Mouse (Mus musculus): ENCODE measurements around the gene Spcs2.
"Not testable (repeated sequence)": the region's sequence is repeated elsewhere in the genome, so short reads cannot be mapped to it uniquely, and the experiment has no call there.

Gene Spcs2

GRCm38 (mm10) chr7:99824649-99825483 lies 38.4 kb downstream of the Spcs2 start:
- no peak for DNase-seq (ENCODE audit: low spot score)

GRCm38 (mm10) chr7:99823045-99823663 lies 40.1 kb downstream of the Spcs2 start:
- no peak for DNase-seq (ENCODE audit: low spot score)

GRCm38 (mm10) chr7:99822426-99822825 lies 40.8 kb downstream of the Spcs2 start:
- no peak for DNase-seq (ENCODE audit: low spot score)

- no peak for DNase-seq (ENCODE audit: low spot score)
Observed at GRCm38 (mm10) chr7:99821953-99822352, 41.3 kb downstream of the Spcs2 start.

GRCm38 (mm10) chr7:99818181-99818725 lies 45.0 kb downstream of the Spcs2 start:
- not testable (repeated sequence) for DNase-seq (ENCODE audit: low spot score)

GRCm38 (mm10) chr7:99813394-99813793 lies 49.9 kb downstream of the Spcs2 start:
- no peak for DNase-seq (ENCODE audit: low spot score)

- DNase-seq (ENCODE audit: low spot score): no peak
Observed at GRCm38 (mm10) chr7:99811661-99812060, 51.6 kb downstream of the Spcs2 start.

- DNase-seq (ENCODE audit: low spot score): no peak
Observed at GRCm38 (mm10) chr7:99810814-99811213, 52.4 kb downstream of the Spcs2 start.

- not testable (repeated sequence) for DNase-seq (ENCODE audit: low spot score)
Observed at GRCm38 (mm10) chr7:99807043-99807442, 56.2 kb downstream of the Spcs2 start.

- DNase-seq (ENCODE audit: low spot score): no peak
Observed at GRCm38 (mm10) chr7:99805340-99805739, 57.9 kb downstream of the Spcs2 start.

- not testable (repeated sequence) for DNase-seq (ENCODE audit: low spot score)
Observed at GRCm38 (mm10) chr7:99804033-99804432, 59.2 kb downstream of the Spcs2 start.

GRCm38 (mm10) chr7:99803535-99803934 lies 59.7 kb downstream of the Spcs2 start:
- DNase-seq (ENCODE audit: low spot score): no peak

GRCm38 (mm10) chr7:99799118-99799517 lies 64.1 kb downstream of the Spcs2 start:
- no peak for DNase-seq (ENCODE audit: low spot score)

GRCm38 (mm10) chr7:99797911-99798647 lies 65.2 kb downstream of the Spcs2 start:
- DNase-seq (ENCODE audit: low spot score): no peak

- DNase-seq (ENCODE audit: low spot score): no peak
Observed at GRCm38 (mm10) chr7:99797261-99797660, 66.0 kb downstream of the Spcs2 start.

- DNase-seq (ENCODE audit: low spot score): no peak
Observed at GRCm38 (mm10) chr7:99796471-99796870, 66.8 kb downstream of the Spcs2 start.

GRCm38 (mm10) chr7:99795192-99795981 lies 67.9 kb downstream of the Spcs2 start:
- no peak for DNase-seq (ENCODE audit: low spot score)

- no peak for DNase-seq (ENCODE audit: low spot score)
Observed at GRCm38 (mm10) chr7:99794096-99794495, 69.2 kb downstream of the Spcs2 start.

GRCm38 (mm10) chr7:99790816-99791215 lies 72.4 kb downstream of the Spcs2 start:
- no peak for DNase-seq (ENCODE audit: low spot score)

GRCm38 (mm10) chr7:99788563-99788962 lies 74.7 kb downstream of the Spcs2 start:
- no peak for DNase-seq (ENCODE audit: low spot score)

- no peak for DNase-seq (ENCODE audit: low spot score)
Observed at GRCm38 (mm10) chr7:99787935-99788334, 75.3 kb downstream of the Spcs2 start.

All from ovary, adult 18-20 months (tissue).